Mouse (Mus musculus) liver, embryonic 15.5 days (tissue): ENCODE data around the gene Ranbp17. TPM values are rescaled to one million over a fixed set of nuclear protein-coding genes. Genes with fewer than 3 reads are reported as not detected.

Experiments used
- ATAC-seq: fragments of 200-750 bp; cut with Nextera tagmentation; 2 replicates; pipeline ENCODE4 v1.8.0; 2017; ENCODE audit warnings: moderate number of reproducible peaks, mild to moderate bottlenecking, moderate library complexity; ENCODE audit not compliant: insufficient read depth
- H3K27ac ChIP-seq: fragments of 300-500 bp; sonication (generic); replicated peaks from 2 replicates; pipeline ENCODE4 v1.5.1; 2015; ENCODE audit warnings: mild to moderate bottlenecking, inconsistent platforms
- H3K27me3 ChIP-seq: fragments of 300-500 bp; sonication (generic); 2 replicates; pipeline ENCODE4 v1.6.1; 2015; ENCODE audit warnings: mild to moderate bottlenecking, inconsistent platforms
- H3K36me3 ChIP-seq: fragments of 300-500 bp; sonication (generic); replicated peaks from 2 replicates; pipeline ENCODE4 v1.6.1; 2015; ENCODE audit warnings: moderate library complexity, mild to moderate bottlenecking, inconsistent platforms
- H3K4me1 ChIP-seq: fragments of 300-500 bp; sonication (generic); replicated peaks from 2 replicates; pipeline ENCODE4 v1.6.1; 2015; ENCODE audit warnings: inconsistent platforms
- H3K4me2 ChIP-seq: fragments of 300-500 bp; sonication (generic); 2 replicates; pipeline ENCODE4 v1.6.1; 2015; ENCODE audit warnings: moderate library complexity, mild to moderate bottlenecking, inconsistent platforms
- H3K4me3 ChIP-seq: fragments of 300-500 bp; sonication (generic); replicated peaks from 2 replicates; pipeline ENCODE4 v1.5.1; 2015; ENCODE audit warnings: mild to moderate bottlenecking, inconsistent platforms
- H3K9ac ChIP-seq: fragments of 300-500 bp; sonication (generic); 2 replicates; pipeline ENCODE4 v1.6.1; 2015; ENCODE audit warnings: moderate library complexity, mild to moderate bottlenecking, inconsistent platforms
- H3K9me3 ChIP-seq: fragments of 300-500 bp; sonication (generic); replicated peaks from 2 replicates; pipeline ENCODE4 v1.6.1; 2016; ENCODE audit warnings: inconsistent platforms
- WGBS: fragments of 180-500 bp; shearing (Covaris S2); methylation state at CpG from one replicate; pipeline ENCODE4 v1.1.7; 2015; ENCODE audit warnings: mixed read lengths; ENCODE audit not compliant: insufficient replicate concordance; 5-methylcytosine and 5-hydroxymethylcytosine counted together
- polyA plus RNA-seq: library from polyadenylated mRNA; unstranded; fragments of >200 nt; fragmentation: Nextera tagmentation; extraction: Ambion mirVana; gene quantifications from 2 replicates; pipeline ENCODE4 v1.2.1, GENCODE M21; 2015

The Ranbp17 gene
- polyA plus RNA-seq, 1 experiment from 2014 or later: 2.4 TPM

- H3K27ac ChIP-seq: peak overlapping the region; percentile 81
- peak overlapping the region; percentile 93 for H3K4me3 ChIP-seq
- peaks cover 28% of the 10 kb centered on the region for H3K4me1 ChIP-seq
- H3K27me3 ChIP-seq: 0 out of 2 replicates have a peak, but pooled peaks cover 2% of the 10 kb centered on the region
- 2% methylated on average over 53 of the region's 53 CpGs for WGBS
- no peaks in the 10 kb centered on the region for H3K9me3 ChIP-seq
- ATAC-seq: peak; percentile 49
- peak overlapping the region; percentile 87 for H3K9ac ChIP-seq
- H3K36me3 ChIP-seq: peaks cover 37% of the 10 kb centered on the region
- H3K4me2 ChIP-seq: peak overlapping the region; percentile 97
Observed at GRCm38 (mm10) chr11:33162211-33162997, 351.1 kb downstream of the Ranbp17 start.

Other genes starting within 250 kb of the Ranbp17 start
- gene Gm12117, start 237.0 kb downstream of the Ranbp17 start, polyA plus RNA-seq: not detected in 2 replicates
- not detected in 2 replicates for gene Gabrp, start 65.2 kb upstream of the Ranbp17 start, polyA plus RNA-seq
- gene D130052B06Rik, start 85.6 kb upstream of the Ranbp17 start, polyA plus RNA-seq: not detected in 2 replicates